Mouse (Mus musculus): ENCODE measurements around the gene Atg7. TPM values are rescaled to one million over a fixed set of nuclear protein-coding genes. Genes with fewer than 3 reads are reported as not detected.

Gene Atg7
- total and polyA plus RNA-seq, 2 experiments from 2014 or later: 17.1 to 21.5 TPM

DNA sequence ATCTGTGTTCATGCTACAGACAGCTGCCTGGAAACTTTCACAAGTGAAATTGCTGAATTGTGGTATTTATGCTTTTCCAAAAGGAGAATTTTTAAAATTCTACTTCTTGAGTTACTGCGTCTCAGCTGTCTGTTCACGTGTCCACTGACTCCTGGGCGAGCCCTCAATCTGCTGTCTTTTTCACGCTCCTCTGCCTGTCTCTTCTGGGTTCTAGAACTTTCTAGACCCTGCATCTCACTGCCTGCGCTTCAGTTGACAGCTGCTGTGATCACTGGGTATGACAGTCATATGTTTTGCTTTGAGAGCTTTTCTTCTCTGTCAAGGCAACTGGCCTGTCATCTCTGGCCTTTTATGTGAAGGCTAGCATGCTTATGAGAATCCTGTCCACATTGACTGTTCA, 132.3 kb downstream of the Atg7 start:
- H3K9me3 ChIP-seq (ENCODE audit: low read length): no peaks in the 10 kb centered on the region
- no peak overlapping the region for H3K27ac ChIP-seq (ENCODE audit: low read depth, low read length)
- WGBS: 93% methylated on average over 5 of the region's 5 CpGs
- no peak for ATAC-seq (ENCODE audit: low FRiP score)
- H3K27me3 ChIP-seq (ENCODE audit: insufficient read depth, low read length): no peaks in the 10 kb centered on the region
- H3K4me2 ChIP-seq (ENCODE audit: low read depth, low read length, poor library complexity, severe bottlenecking): no peak overlapping the region
- no peak overlapping the region for H3K9ac ChIP-seq (replicated peaks; ENCODE audit: low read length, poor library complexity, severe bottlenecking)
- no peak overlapping the region for H3K4me3 ChIP-seq (ENCODE audit: low read depth, low read length)
- H3K36me3 ChIP-seq (ENCODE audit: insufficient read depth, low read length): no peaks in the 10 kb centered on the region
- DNase-seq (ENCODE audit: low spot score): no peak
- TF ChIP-seq CTCF (IDR thresholded peaks at IDR 0.05): no peak
- H3K4me1 ChIP-seq (ENCODE audit: insufficient read depth, low read length): 0 out of 2 replicates have a peak, but pooled peaks cover 4% of the 10 kb centered on the region

GRCm38 (mm10) chr6:114777872-114778271, 135.0 kb downstream of the Atg7 start:
- no peaks in the 10 kb centered on the region for H3K27me3 ChIP-seq (ENCODE audit: insufficient read depth, low read length)
- no peak overlapping the region for H3K27ac ChIP-seq (ENCODE audit: low read depth, low read length)
- H3K9me3 ChIP-seq (ENCODE audit: low read length): no peaks in the 10 kb centered on the region
- DNase-seq (ENCODE audit: low spot score) (no peak), ATAC-seq (ENCODE audit: low FRiP score) (no peak)
- no peak overlapping the region for H3K9ac ChIP-seq (replicated peaks; ENCODE audit: low read length, poor library complexity, severe bottlenecking)
- 14% methylated on average over 4 of the region's 4 CpGs for WGBS
- no peaks in the 10 kb centered on the region for H3K36me3 ChIP-seq (ENCODE audit: insufficient read depth, low read length)
- no peak for TF ChIP-seq CTCF (IDR thresholded peaks at IDR 0.05)
- peaks cover 10% of the 10 kb centered on the region; the same call in 1 of the 2 replicates for H3K4me1 ChIP-seq (ENCODE audit: insufficient read depth, low read length)
- no peak overlapping the region for H3K4me2 ChIP-seq (ENCODE audit: low read depth, low read length, poor library complexity, severe bottlenecking)
- no peak overlapping the region for H3K4me3 ChIP-seq (ENCODE audit: low read depth, low read length)

DNA sequence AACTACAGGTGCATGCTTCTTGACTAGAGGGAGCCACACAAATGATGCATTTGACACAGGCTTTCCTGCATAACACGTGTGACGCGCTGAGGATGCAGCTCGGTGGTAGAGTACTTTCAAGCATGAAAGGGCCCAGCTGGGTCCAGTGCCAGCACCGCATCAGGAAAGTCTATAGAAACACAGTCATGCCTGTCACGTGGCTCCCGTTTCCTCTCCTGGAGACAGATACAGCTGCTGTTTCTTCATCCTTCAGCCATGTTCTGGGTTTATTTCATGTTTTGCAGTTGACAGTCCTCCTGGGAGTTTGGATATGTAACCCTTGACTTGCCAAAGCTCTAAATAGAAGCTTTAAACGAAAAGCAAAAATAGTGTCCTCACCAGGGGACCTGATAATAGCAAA, 135.8 kb downstream of the Atg7 start:
- H3K27ac ChIP-seq (ENCODE audit: low read depth, low read length): no peak overlapping the region
- H3K9ac ChIP-seq (replicated peaks; ENCODE audit: low read length, poor library complexity, severe bottlenecking): no peak overlapping the region
- ATAC-seq (ENCODE audit: low FRiP score) (no peak), DNase-seq (ENCODE audit: low spot score) (peak; percentile 56)
- TF ChIP-seq CTCF (IDR thresholded peaks at IDR 0.05): peak; percentile 6; the same call in 1 of the 2 replicates
- WGBS: 30% methylated on average over 8 of the region's 8 CpGs
- no peaks in the 10 kb centered on the region for H3K27me3 ChIP-seq (ENCODE audit: insufficient read depth, low read length)
- H3K36me3 ChIP-seq (ENCODE audit: insufficient read depth, low read length): no peaks in the 10 kb centered on the region
- H3K4me1 ChIP-seq (ENCODE audit: insufficient read depth, low read length): peaks cover 10% of the 10 kb centered on the region; the same call in 1 of the 2 replicates
- H3K9me3 ChIP-seq (ENCODE audit: low read length): no peaks in the 10 kb centered on the region
- no peak overlapping the region for H3K4me2 ChIP-seq (ENCODE audit: low read depth, low read length, poor library complexity, severe bottlenecking)
- no peak overlapping the region for H3K4me3 ChIP-seq (ENCODE audit: low read depth, low read length)

DNA sequence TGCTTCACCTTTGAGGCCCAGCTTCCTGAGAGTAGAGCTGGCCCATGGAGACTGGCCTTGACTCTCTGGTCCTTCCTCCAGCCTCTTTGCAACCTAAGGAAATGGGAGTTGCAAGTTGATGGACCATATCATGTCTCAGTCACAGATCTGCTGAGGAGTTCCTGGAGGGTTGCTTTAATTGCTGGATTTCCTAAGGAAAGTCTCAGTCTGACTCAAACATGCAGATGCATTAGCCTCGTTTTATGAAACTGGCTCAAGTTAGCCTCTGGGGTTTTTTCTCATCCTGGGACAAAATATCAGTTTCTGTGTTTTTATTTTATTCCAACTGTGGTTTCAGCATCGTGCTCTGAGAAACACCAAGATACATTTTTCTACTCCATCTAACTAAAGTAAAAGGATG, 137.7 kb downstream of the Atg7 start:
- Histone ChIP-seq H3K27me3 (ENCODE audit: insufficient read depth, low read length) (no peaks in the 10 kb centered on the region), H3K36me3 (ENCODE audit: insufficient read depth, low read length) (no peaks in the 10 kb centered on the region), H3K4me1 (ENCODE audit: insufficient read depth, low read length) (peaks cover 10% of the 10 kb centered on the region; the same call in 1 of the 2 replicates), H3K4me2 (ENCODE audit: low read depth, low read length, poor library complexity, severe bottlenecking) (no peak overlapping the region), H3K9me3 (ENCODE audit: low read length) (no peaks in the 10 kb centered on the region), H3K27ac (ENCODE audit: low read depth, low read length) (no peak overlapping the region), H3K4me3 (ENCODE audit: low read depth, low read length) (no peak overlapping the region), H3K9ac (replicated peaks; ENCODE audit: low read length, poor library complexity, severe bottlenecking) (no peak overlapping the region)
- DNase-seq (ENCODE audit: low spot score): no peak
- no peak for TF ChIP-seq CTCF (IDR thresholded peaks at IDR 0.05)
- 68% methylated on average over 2 of the region's 2 CpGs for WGBS
- no peak for ATAC-seq (ENCODE audit: low FRiP score)

- Histone ChIP-seq H3K36me3 (ENCODE audit: insufficient read depth, low read length) (no peaks in the 10 kb centered on the region), H3K4me1 (ENCODE audit: insufficient read depth, low read length) (peaks cover 10% of the 10 kb centered on the region; the same call in 1 of the 2 replicates), H3K4me3 (ENCODE audit: low read depth, low read length) (no peak overlapping the region), H3K4me2 (ENCODE audit: low read depth, low read length, poor library complexity, severe bottlenecking) (no peak overlapping the region), H3K9ac (replicated peaks; ENCODE audit: low read length, poor library complexity, severe bottlenecking) (no peak overlapping the region), H3K27me3 (ENCODE audit: insufficient read depth, low read length) (no peaks in the 10 kb centered on the region), H3K27ac (ENCODE audit: low read depth, low read length) (peak overlapping the region; percentile 2; the same call in 1 of the 2 replicates), H3K9me3 (ENCODE audit: low read length) (no peaks in the 10 kb centered on the region)
- ATAC-seq (ENCODE audit: low FRiP score): no peak
- TF ChIP-seq CTCF (IDR thresholded peaks at IDR 0.05): no peak
- peak; percentile 77 for DNase-seq (ENCODE audit: low spot score)
- WGBS: 39% methylated on average over 11 of the region's 11 CpGs
Observed at GRCm38 (mm10) chr6:114781415-114782240, 138.7 kb downstream of the Atg7 start.

GRCm38 (mm10) chr6:114782486-114782885, 139.6 kb downstream of the Atg7 start:
- ATAC-seq (ENCODE audit: low FRiP score): no peak
- DNase-seq (ENCODE audit: low spot score): no peak
- 69% methylated on average over 7 of the region's 7 CpGs for WGBS

More at GRCm38 (mm10) chr6:114782486-114782885, 139.6 kb downstream of the Atg7 start:
- Histone ChIP-seq H3K36me3 (ENCODE audit: insufficient read depth, low read length) (no peaks in the 10 kb centered on the region), H3K27ac (ENCODE audit: low read depth, low read length) (no peak overlapping the region), H3K9me3 (ENCODE audit: low read length) (no peaks in the 10 kb centered on the region), H3K27me3 (ENCODE audit: insufficient read depth, low read length) (no peaks in the 10 kb centered on the region), H3K4me3 (ENCODE audit: low read depth, low read length) (no peak overlapping the region), H3K9ac (replicated peaks; ENCODE audit: low read length, poor library complexity, severe bottlenecking) (no peak overlapping the region), H3K4me2 (ENCODE audit: low read depth, low read length, poor library complexity, severe bottlenecking) (no peak overlapping the region), H3K4me1 (ENCODE audit: insufficient read depth, low read length) (peaks cover 10% of the 10 kb centered on the region; the same call in 1 of the 2 replicates)
- no peak for TF ChIP-seq CTCF (IDR thresholded peaks at IDR 0.05)

All from midbrain, postnatal 0 days (tissue).